Mouse (Mus musculus) kidney, embryonic 16.5 days (tissue): ENCODE data around the gene A430033K04Rik. TPM values are rescaled to one million over a fixed set of nuclear protein-coding genes. Genes with fewer than 3 reads are reported as not detected.

Experiments used
- ATAC-seq: fragments of 200-750 bp; cut with Nextera tagmentation; 2 replicates; pipeline ENCODE4 v1.8.0; 2017; ENCODE audit warnings: moderate TSS enrichment; ENCODE audit not compliant: low FRiP score, low TSS enrichment
- H3K27ac ChIP-seq: fragments of 300-500 bp; sonication (generic); 2 replicates; pipeline ENCODE4 v1.5.1; 2014; ENCODE audit warnings: low read length
- H3K27me3 ChIP-seq: fragments of 300-500 bp; sonication (generic); 2 replicates; pipeline ENCODE4 v1.6.1; 2014; ENCODE audit warnings: low read length, control low read depth, mixed read lengths; ENCODE audit not compliant: insufficient read depth
- H3K36me3 ChIP-seq: fragments of 300-500 bp; sonication (generic); 2 replicates; pipeline ENCODE4 v1.6.1; 2014; ENCODE audit warnings: low read length, control low read depth, mixed read lengths; ENCODE audit not compliant: insufficient read depth
- H3K4me1 ChIP-seq: fragments of 300-500 bp; sonication (generic); 2 replicates; pipeline ENCODE4 v1.6.1; 2014; ENCODE audit warnings: low read length, control low read depth, mixed read lengths; ENCODE audit not compliant: insufficient read depth
- H3K4me2 ChIP-seq: fragments of 300-500 bp; sonication (generic); replicated peaks from 2 replicates; pipeline ENCODE4 v1.6.1; 2014; ENCODE audit warnings: low read depth, low read length
- H3K4me3 ChIP-seq: fragments of 300-500 bp; sonication (generic); 2 replicates; pipeline ENCODE4 v1.5.1; 2014; ENCODE audit warnings: mild to moderate bottlenecking, low read length
- H3K9ac ChIP-seq: fragments of 300-500 bp; sonication (generic); replicated peaks from 2 replicates; pipeline ENCODE4 v1.6.1; 2014; ENCODE audit warnings: low read length
- H3K9me3 ChIP-seq: fragments of 300-500 bp; sonication (generic); 2 replicates; pipeline ENCODE4 v1.6.1; 2016; ENCODE audit warnings: low read length, control low read depth
- WGBS: fragments of 180-500 bp; shearing (Covaris S2); extraction: QIAGEN DNeasy Blood & Tissue Kit; methylation state at CpG from one replicate; pipeline ENCODE4 v1.1.7; 2014; 5-methylcytosine and 5-hydroxymethylcytosine counted together
- microRNA-seq: library from miRNA; unstranded; fragments of <30 nt; microRNA quantifications from one replicate; pipeline ENCODE4, GENCODE M21; 2016
- polyA plus RNA-seq: library from polyadenylated mRNA; unstranded; fragments of >200 nt; fragmentation: Nextera tagmentation; extraction: Ambion mirVana; gene quantifications from 2 replicates; pipeline ENCODE4 v1.2.1, GENCODE M21; 2015

Gene A430033K04Rik
- polyA plus RNA-seq, 1 experiment from 2014 or later = 14.8 TPM

DNA sequence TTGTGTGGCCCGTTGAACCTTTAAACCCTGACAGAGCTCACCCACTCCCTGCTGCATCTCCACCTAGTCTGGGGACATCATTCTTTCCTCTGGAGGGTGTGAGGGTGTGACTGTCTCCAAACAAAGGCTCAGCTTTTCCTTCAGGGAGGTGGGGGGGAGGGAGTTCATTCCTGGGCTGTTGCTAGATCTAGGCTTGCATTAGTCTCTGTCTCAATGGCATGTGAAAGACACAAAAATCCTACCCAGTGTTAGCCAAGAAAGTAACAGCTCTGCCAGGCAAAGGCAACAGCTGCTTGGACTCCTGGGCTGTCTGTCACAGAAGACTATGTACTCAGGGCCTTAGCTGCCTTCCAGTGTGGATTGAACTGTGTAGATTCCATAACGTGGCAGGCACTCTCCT lies 71.4 kb downstream of the A430033K04Rik start:
- Histone ChIP-seq H3K4me2 (no peak overlapping the region), H3K9ac (no peak overlapping the region), H3K36me3 (no peaks in the 10 kb centered on the region), H3K4me3 (no peak overlapping the region), H3K9me3 (no peaks in the 10 kb centered on the region), H3K27me3 (no peaks in the 10 kb centered on the region), H3K4me1 (no peaks in the 10 kb centered on the region), H3K27ac (no peak overlapping the region)
- 61% methylated on average over 2 of the region's 2 CpGs for WGBS
- ATAC-seq = no peak

DNA sequence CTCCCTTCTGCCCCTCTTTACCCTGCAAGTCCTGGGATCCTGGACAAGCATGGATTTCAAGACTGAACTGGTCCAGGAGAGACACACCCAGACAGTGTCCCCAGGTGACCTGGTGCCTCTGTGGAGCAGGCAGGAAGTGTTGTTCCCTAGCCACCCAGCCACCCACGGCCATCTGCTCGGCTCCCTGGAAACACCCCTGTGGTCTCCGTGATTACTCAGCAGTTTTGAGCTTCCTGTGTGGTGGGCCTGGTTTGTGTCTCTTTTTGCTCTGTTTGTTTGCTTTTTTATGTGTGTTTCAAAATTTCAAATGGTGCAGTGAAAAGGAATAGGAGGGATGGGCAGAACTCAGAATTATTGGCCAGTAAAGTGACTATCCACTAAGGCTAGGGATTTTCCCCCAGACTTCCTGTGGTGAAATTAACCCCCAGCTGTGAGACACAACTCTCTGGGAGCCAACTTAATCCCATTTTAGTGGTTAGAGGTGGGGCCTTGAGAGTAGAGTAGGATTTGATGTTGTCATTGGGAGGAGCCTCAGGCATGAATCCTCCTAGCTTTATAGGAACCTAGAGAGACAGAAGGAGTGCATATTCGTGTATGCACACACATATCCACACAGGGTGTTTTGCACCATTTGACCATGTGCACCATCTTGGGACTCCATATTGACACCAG lies 72.0 kb downstream of the A430033K04Rik start:
- H3K9ac ChIP-seq = no peak overlapping the region
- 51% methylated on average over 4 of the region's 4 CpGs for WGBS
- no peak overlapping the region for H3K27ac ChIP-seq
- H3K4me2 ChIP-seq = no peak overlapping the region
- H3K27me3 ChIP-seq = no peaks in the 10 kb centered on the region
- H3K9me3 ChIP-seq = no peaks in the 10 kb centered on the region
- no peaks in the 10 kb centered on the region for H3K36me3 ChIP-seq
- H3K4me1 ChIP-seq = no peaks in the 10 kb centered on the region
- no peak for ATAC-seq
- no peak overlapping the region for H3K4me3 ChIP-seq

DNA sequence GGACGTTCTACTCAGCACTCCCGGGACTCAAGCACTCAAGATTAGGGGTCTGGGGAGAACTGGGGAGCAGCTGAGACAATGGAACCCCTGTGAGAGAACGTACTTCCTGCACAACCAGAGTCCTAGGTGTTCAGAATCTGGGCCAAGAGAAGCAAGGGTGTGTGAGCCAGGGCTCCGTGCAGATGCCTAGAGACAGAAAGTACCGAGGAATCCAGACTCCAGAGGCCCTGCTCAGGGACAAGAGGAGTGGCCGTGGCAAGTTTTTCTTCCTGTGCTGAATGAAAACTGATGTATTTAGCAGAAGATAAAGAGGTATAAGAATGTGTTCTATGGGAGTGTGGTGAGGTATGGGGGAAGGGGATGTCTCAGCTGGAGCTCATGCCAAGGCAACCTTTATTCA lies 74.8 kb downstream of the A430033K04Rik start:
- no peaks in the 10 kb centered on the region for H3K36me3 ChIP-seq
- H3K27ac ChIP-seq = no peak overlapping the region
- no peak overlapping the region for H3K9ac ChIP-seq
- WGBS = 74% methylated on average over 6 of the region's 6 CpGs
- H3K4me1 ChIP-seq = no peaks in the 10 kb centered on the region
- H3K27me3 ChIP-seq = no peaks in the 10 kb centered on the region
- no peak overlapping the region for H3K4me3 ChIP-seq
- no peak for ATAC-seq
- H3K4me2 ChIP-seq = no peak overlapping the region
- H3K9me3 ChIP-seq = no peaks in the 10 kb centered on the region

Small RNAs within 50 kb of the gene (microRNA-seq; reads per million reads assigned to microRNA genes)
- gene Gm24082 = not detected

Other genes starting within 250 kb of the A430033K04Rik start
- gene Zfp157, start 181.4 kb upstream of the A430033K04Rik start, polyA plus RNA-seq = 35.3 and 44.1 TPM in 2 replicates
- gene 1700123K08Rik, start 58.1 kb upstream of the A430033K04Rik start, polyA plus RNA-seq = not detected in 2 replicates
- 63.8 and 65.9 TPM in 2 replicates for gene Zfp68, start 3.1 kb upstream of the A430033K04Rik start, polyA plus RNA-seq
- 18.2 and 20.8 TPM in 2 replicates for gene Fam20c, start 131.7 kb downstream of the A430033K04Rik start, polyA plus RNA-seq
- not detected in 2 replicates for gene Gm5294, start 197.2 kb downstream of the A430033K04Rik start, polyA plus RNA-seq